Mouse (Mus musculus): ENCODE results near the gene Ankle1. TPM values are rescaled to one million over a fixed set of nuclear protein-coding genes. Genes with fewer than 3 reads are reported as not detected.

Gene Ankle1
- polyA plus RNA-seq, 1 experiment = 17.4 TPM

DNA sequence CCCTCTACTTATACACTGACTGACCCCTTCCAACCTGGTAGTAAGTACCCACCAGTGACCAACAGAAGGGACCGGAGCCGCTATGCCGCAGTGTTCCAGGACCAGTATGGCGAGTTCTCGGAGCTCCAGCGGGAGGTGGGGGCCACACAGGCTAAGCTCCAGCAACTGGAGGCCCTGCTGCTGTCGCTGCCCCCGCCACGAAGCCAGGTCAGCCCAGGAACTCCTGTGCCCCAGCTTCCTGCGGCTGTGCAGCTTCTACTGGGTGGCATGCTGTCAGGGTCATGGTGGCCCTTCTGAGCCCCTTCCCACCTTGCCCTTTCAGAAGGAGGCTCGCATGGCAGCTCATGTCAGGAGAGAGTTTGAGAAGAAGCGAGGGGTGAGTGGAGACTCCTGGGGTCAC lies 33.4 kb upstream of the Ankle1 start:
- H3K36me3 ChIP-seq (ENCODE audit: control insufficient read depth) = peaks cover 63% of the 10 kb centered on the region
- H3K9me3 ChIP-seq (ENCODE audit: control insufficient read depth, low read length) = no peaks in the 10 kb centered on the region; the same call in 1 of the 2 replicates
- H3K4me3 ChIP-seq (replicated peaks) = no peak overlapping the region
- H3K27me3 ChIP-seq (ENCODE audit: control insufficient read depth) = peaks cover 22% of the 10 kb centered on the region
- peaks cover 61% of the 10 kb centered on the region for H3K4me1 ChIP-seq (ENCODE audit: control insufficient read depth)
- no peak for TF ChIP-seq GATA1 (IDR thresholded peaks at IDR 0.05; ENCODE audit: low read length)
- no peak for TF ChIP-seq TAL1 (IDR thresholded peaks at IDR 0.05; ENCODE audit: low read length)

DNA sequence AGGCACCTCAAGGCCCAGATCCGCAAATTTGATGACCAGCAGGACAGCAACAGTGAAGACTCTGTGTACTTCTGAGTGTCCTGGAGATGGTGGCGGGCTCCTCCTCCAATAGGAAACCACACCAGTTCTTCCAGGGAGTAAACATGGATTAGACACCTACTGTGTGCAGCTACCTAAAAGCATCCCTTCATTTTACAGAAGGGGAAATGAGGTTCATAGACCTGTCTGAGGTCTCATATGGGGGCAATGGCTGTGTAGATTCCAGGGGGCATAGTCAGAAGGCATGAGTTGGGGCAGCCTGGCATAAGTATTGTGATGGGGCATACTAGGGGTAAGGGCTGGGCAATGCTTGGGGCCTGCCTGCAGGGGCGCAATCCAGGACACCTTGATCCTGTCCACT lies 32.8 kb upstream of the Ankle1 start:
- no peak for TF ChIP-seq TAL1 (IDR thresholded peaks at IDR 0.05; ENCODE audit: low read length)
- peaks cover 55% of the 10 kb centered on the region for H3K4me1 ChIP-seq (ENCODE audit: control insufficient read depth)

DNA sequence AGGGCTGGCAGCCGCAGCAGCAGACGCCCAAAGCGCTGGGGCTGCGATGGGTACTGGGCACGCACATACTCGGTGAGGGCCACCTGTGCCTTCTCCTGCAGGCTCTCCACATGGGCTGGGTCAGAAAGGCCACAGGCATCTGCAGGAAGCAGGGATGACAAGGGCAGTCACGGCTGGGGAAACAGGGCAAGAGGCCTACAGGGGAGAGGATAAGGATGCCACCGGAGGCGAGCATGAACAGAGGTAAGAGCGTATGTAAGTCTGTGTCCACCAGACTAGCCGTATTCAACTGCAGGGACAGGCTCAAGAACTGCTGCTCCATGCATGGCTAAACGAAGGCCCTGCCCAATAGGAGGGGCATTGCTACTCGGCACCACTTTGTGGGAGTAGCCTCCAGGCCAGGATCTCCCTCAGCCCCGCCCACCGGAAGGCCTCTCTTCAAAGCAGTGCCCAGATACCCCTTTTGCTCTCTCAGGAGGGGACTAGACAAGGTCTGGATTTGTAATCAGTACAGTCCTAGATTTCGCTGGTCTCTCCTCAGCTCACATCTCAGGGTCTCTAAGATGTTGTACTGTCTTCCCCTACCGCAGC lies 31.1 kb upstream of the Ankle1 start:
- Histone ChIP-seq H3K36me3 (ENCODE audit: control insufficient read depth) (peaks cover 47% of the 10 kb centered on the region), H3K9me3 (ENCODE audit: control insufficient read depth, low read length) (no peaks in the 10 kb centered on the region; the same call in 1 of the 2 replicates), H3K4me1 (ENCODE audit: control insufficient read depth) (peaks cover 43% of the 10 kb centered on the region), H3K27me3 (ENCODE audit: control insufficient read depth) (peaks cover 43% of the 10 kb centered on the region), H3K4me3 (replicated peaks) (no peak overlapping the region)
- no peak for TF ChIP-seq TAL1 (IDR thresholded peaks at IDR 0.05; ENCODE audit: low read length)
- no peak for TF ChIP-seq GATA1 (IDR thresholded peaks at IDR 0.05; ENCODE audit: low read length)

More for the DNA sequence above, 32.8 kb upstream of the Ankle1 start:
- peaks cover 62% of the 10 kb centered on the region for H3K36me3 ChIP-seq (ENCODE audit: control insufficient read depth)
- no peak overlapping the region for H3K4me3 ChIP-seq (replicated peaks)
- H3K9me3 ChIP-seq (ENCODE audit: control insufficient read depth, low read length) = no peaks in the 10 kb centered on the region; the same call in 1 of the 2 replicates
- peaks cover 27% of the 10 kb centered on the region for H3K27me3 ChIP-seq (ENCODE audit: control insufficient read depth)

DNA sequence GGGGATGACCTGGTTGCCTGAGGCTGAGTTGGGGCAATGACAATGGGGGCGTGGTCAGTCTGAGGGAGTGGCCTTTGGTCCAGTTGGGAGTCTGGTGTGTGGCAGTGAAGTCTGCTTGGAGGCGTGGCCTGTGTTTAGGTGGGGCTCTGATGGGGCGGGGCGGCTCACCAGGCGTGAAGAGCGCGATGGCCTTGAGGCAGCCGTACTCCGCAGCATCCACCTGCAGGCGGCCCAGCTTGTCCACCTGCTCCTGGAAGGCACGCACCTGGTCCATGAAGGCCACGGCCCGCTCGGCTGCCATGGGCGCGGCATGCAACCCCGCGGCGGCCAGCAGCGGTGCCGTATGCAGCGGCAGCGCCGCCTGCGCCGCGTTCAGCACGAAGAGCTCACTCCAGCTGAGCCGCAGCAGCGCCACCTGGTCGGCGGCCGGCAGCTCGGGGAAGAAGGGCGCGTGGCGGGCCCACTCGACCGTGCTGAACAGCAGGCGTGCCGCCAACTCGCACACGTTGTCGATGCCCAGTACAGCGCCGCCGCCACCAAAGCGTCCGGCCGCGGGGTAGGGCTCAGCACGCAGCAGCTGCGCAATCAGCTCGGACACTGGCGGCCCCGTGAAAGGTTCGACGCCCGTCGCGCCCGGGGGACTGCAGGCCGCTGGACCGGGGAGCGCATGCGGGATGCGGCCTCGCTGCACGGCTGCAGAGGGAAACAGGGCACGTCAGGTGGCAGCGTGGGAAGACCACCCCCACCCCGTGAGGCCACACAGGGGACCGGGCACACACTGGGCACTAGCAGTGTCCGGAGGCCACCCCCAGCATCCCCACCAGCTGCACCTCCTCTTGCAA lies 30.0 kb upstream of the Ankle1 start:
- Histone ChIP-seq H3K27me3 (ENCODE audit: control insufficient read depth) (peaks cover 54% of the 10 kb centered on the region), H3K4me1 (ENCODE audit: control insufficient read depth) (peaks cover 40% of the 10 kb centered on the region), H3K9me3 (ENCODE audit: control insufficient read depth, low read length) (peaks cover 3% of the 10 kb centered on the region; the same call in 1 of the 2 replicates), H3K4me3 (replicated peaks) (peak overlapping the region; percentile 51), H3K36me3 (ENCODE audit: control insufficient read depth) (peaks cover 44% of the 10 kb centered on the region)
- TF ChIP-seq GATA1 (IDR thresholded peaks at IDR 0.05; ENCODE audit: low read length) = no peak
- TF ChIP-seq TAL1 (IDR thresholded peaks at IDR 0.05; ENCODE audit: low read length) = no peak

DNA sequence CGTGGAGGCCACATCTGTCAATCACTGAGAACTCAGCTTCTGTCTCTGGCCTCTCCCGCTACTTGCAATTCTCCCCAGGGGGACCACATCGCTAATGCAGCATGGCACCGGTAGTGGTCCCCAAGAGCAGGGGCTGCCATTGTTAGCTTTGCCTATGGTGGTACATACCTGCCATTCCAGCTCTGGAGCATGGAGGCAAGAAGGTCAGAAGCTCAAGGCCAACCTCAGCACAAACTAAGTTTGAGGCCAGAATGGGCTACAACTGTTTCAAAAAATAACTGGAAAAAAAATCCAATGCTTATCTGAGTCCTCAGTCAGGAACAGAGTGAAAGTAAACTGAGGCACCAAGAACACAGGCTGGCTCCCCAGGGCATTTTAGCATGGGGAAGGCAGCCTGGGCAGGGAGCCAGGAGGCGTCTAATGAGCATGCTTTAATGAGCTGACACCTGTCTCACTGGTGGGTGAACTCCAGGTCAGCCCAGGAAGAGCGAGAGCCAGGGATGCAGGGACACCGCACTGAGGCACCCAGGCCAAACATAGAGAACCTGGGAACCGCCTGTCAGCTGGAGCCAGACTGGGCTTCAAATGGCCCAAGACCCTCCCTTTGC lies 29.3 kb upstream of the Ankle1 start:
- no peak for TF ChIP-seq TAL1 (IDR thresholded peaks at IDR 0.05; ENCODE audit: low read length)
- no peak for TF ChIP-seq GATA1 (IDR thresholded peaks at IDR 0.05; ENCODE audit: low read length)
- peaks cover 46% of the 10 kb centered on the region for H3K4me1 ChIP-seq (ENCODE audit: control insufficient read depth)
- peaks cover 62% of the 10 kb centered on the region for H3K27me3 ChIP-seq (ENCODE audit: control insufficient read depth)
- no peak overlapping the region for H3K4me3 ChIP-seq (replicated peaks)
- peaks cover 44% of the 10 kb centered on the region for H3K36me3 ChIP-seq (ENCODE audit: control insufficient read depth)
- H3K9me3 ChIP-seq (ENCODE audit: control insufficient read depth, low read length) = peaks cover 5% of the 10 kb centered on the region; the same call in 1 of the 2 replicates

DNA sequence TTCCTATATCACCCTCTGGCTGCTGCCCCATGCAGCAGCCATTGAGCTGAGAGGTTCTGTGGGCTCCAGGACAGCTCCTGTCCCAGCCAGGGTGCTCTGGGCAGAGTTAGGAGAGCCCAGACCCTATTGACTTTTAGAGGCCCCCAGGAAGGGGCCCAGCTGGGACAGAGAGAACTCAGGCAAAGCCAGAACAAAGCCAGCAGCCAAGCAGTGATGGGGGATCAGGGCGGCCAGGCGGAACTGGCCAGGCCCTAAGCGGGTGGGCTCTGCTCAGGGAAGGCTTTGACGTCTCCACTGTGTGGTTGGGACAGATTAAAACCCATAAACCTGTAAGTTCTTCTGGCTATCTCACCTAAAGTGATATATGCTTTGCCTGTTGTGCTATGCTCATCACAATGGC lies 26.8 kb upstream of the Ankle1 start:
- TF ChIP-seq GATA1 (IDR thresholded peaks at IDR 0.05; ENCODE audit: low read length) (no peak), TAL1 (IDR thresholded peaks at IDR 0.05; ENCODE audit: low read length) (no peak)
- H3K4me1 ChIP-seq (ENCODE audit: control insufficient read depth) = peaks cover 39% of the 10 kb centered on the region
- peaks cover 82% of the 10 kb centered on the region for H3K27me3 ChIP-seq (ENCODE audit: control insufficient read depth)
- H3K36me3 ChIP-seq (ENCODE audit: control insufficient read depth) = peaks cover 29% of the 10 kb centered on the region
- no peak overlapping the region for H3K4me3 ChIP-seq (replicated peaks)
- H3K9me3 ChIP-seq (ENCODE audit: control insufficient read depth, low read length) = peaks cover 5% of the 10 kb centered on the region; the same call in 1 of the 2 replicates

DNA sequence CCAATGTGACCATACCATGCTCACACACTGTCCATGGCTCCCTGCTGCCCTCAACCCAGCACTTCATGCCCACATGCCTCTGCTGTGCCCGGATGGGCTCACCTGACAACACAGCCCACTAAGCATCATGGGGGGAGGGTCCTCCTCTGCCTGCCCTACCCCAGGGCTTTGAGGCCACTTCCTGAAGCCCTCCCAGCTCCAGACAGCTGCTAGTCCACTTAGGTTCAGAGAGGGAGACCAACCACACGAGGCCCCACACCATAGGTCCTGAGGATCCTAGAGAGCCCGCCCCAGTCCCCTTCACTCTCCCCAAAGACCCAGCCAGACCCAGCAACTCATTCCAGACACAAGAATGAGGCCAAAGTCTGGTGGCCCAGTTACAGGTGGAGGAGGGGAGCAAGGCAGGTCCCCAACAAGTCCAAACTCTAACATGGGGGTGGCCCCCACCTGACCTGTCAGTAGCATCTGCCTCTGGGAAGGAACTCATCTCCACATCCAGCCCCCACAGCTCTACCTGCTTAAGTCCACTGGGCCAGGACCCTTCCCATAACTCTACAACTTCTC lies 26.2 kb upstream of the Ankle1 start:
- TF ChIP-seq TAL1 (IDR thresholded peaks at IDR 0.05; ENCODE audit: low read length) = no peak
- no peak for TF ChIP-seq GATA1 (IDR thresholded peaks at IDR 0.05; ENCODE audit: low read length)
- Histone ChIP-seq H3K4me3 (replicated peaks) (peak overlapping the region; percentile 63), H3K9me3 (ENCODE audit: control insufficient read depth, low read length) (peaks cover 5% of the 10 kb centered on the region; the same call in 1 of the 2 replicates), H3K27me3 (ENCODE audit: control insufficient read depth) (peaks cover 83% of the 10 kb centered on the region), H3K4me1 (ENCODE audit: control insufficient read depth) (peaks cover 37% of the 10 kb centered on the region), H3K36me3 (ENCODE audit: control insufficient read depth) (peaks cover 24% of the 10 kb centered on the region)

DNA sequence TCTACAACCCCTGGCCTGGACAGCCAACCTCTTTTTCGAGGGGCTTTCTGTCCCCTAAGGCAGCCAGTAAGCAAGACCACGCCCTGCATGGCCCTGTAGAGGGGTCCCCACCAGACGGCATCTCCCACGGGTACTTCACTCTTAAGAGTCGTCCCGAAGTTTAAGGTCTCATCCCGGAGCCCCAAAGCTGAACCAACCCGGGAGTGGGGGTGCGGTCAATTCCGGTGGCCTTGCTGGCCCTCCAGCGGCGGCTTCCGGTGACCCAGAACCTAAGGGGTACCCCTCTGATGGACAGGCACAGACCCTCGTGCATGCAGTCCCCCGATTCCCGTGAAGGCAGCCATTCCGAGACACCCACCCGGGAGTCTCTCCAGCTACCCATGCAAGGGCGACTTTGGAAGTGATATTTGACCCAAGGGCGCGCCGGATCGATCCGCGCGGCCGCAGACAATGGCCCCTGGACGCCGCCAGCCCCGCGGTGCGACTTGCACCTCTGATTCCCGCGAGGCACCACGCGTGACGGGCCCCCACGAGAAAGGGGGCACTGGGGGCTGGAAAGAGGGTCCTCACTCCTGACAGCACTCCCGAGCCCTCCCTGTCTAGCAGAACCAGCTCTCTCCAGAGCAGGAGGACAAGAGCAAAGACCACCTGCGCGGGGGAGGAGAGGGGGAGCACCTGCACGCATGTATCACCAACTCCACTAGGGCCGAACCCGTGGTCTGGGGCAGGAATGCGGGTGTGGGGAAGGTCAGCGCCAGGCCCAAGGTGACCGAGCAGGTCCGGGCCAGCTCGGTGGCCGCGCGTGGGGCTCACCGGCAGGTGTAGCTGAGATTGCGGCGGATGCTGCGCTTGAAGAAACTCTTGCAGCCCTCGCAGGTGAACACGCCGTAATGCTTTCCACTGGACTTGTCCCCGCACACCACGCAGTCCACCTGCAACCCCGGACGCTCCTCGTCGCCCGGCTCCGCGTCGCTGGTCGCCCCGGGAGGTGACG lies 25.3 kb upstream of the Ankle1 start:
- Histone ChIP-seq H3K4me3 (replicated peaks) (peak overlapping the region; percentile 63), H3K36me3 (ENCODE audit: control insufficient read depth) (peaks cover 17% of the 10 kb centered on the region), H3K27me3 (ENCODE audit: control insufficient read depth) (peaks cover 80% of the 10 kb centered on the region), H3K4me1 (ENCODE audit: control insufficient read depth) (peaks cover 28% of the 10 kb centered on the region), H3K9me3 (ENCODE audit: control insufficient read depth, low read length) (peaks cover 5% of the 10 kb centered on the region; the same call in 1 of the 2 replicates)
- no peak for TF ChIP-seq GATA1 (IDR thresholded peaks at IDR 0.05; ENCODE audit: low read length)
